Mouse (Mus musculus): ENCODE measurements around the gene Tspoap1. TPM values are rescaled to one million over a fixed set of nuclear protein-coding genes. Genes with fewer than 3 reads are reported as not detected.

The Tspoap1 gene
- polyA plus RNA-seq, 1 experiment from 2014 or later = 10.0 TPM

GRCm38 (mm10) chr11:87761806-87762701 is 1.7 kb downstream of the Tspoap1 start:
- H3K4me1 ChIP-seq (replicated peaks; ENCODE audit: control insufficient read depth, insufficient read depth, low read length) = peaks cover 6% of the 10 kb centered on the region

GRCm38 (mm10) chr11:87762702-87763385 is 2.5 kb downstream of the Tspoap1 start:
- peaks cover 6% of the 10 kb centered on the region for H3K4me1 ChIP-seq (replicated peaks; ENCODE audit: control insufficient read depth, insufficient read depth, low read length)

More at GRCm38 (mm10) chr11:87761806-87762701, 1.7 kb downstream of the Tspoap1 start:
- H3K4me3 ChIP-seq (ENCODE audit: low read depth, low read length) = peak overlapping the region; percentile 14
- H3K9ac ChIP-seq (ENCODE audit: low read depth, low read length) = peak overlapping the region; percentile 19; the same call in 1 of the 2 replicates
- H3K36me3 ChIP-seq (ENCODE audit: control insufficient read depth, insufficient read depth, low read length) = no peaks in the 10 kb centered on the region
- no peak for DNase-seq (ENCODE audit: low spot score)
- H3K27ac ChIP-seq (ENCODE audit: low read depth, low read length) = no peak overlapping the region
- H3K9me3 ChIP-seq (ENCODE audit: control insufficient read depth, low read length) = no peaks in the 10 kb centered on the region
- peak overlapping the region; percentile 29 for H3K4me2 ChIP-seq (replicated peaks; ENCODE audit: low read depth, low read length)
- WGBS = 71% methylated on average over 14 of the region's 14 CpGs
- peaks cover 55% of the 10 kb centered on the region for H3K27me3 ChIP-seq (ENCODE audit: control insufficient read depth, insufficient read depth, low read length)
- ATAC-seq (ENCODE audit: low FRiP score) = no peak

GRCm38 (mm10) chr11:87763511-87763987 is 3.2 kb downstream of the Tspoap1 start:
- Histone ChIP-seq H3K9me3 (ENCODE audit: control insufficient read depth, low read length) (no peaks in the 10 kb centered on the region), H3K4me3 (ENCODE audit: low read depth, low read length) (peak overlapping the region; percentile 43), H3K4me1 (replicated peaks; ENCODE audit: control insufficient read depth, insufficient read depth, low read length) (peaks cover 6% of the 10 kb centered on the region), H3K4me2 (replicated peaks; ENCODE audit: low read depth, low read length) (peak overlapping the region; percentile 87), H3K27me3 (ENCODE audit: control insufficient read depth, insufficient read depth, low read length) (peaks cover 55% of the 10 kb centered on the region), H3K27ac (ENCODE audit: low read depth, low read length) (no peak overlapping the region), H3K9ac (ENCODE audit: low read depth, low read length) (peak overlapping the region; percentile 56), H3K36me3 (ENCODE audit: control insufficient read depth, insufficient read depth, low read length) (no peaks in the 10 kb centered on the region)
- DNase-seq (ENCODE audit: low spot score) (peak; percentile 70), ATAC-seq (ENCODE audit: low FRiP score) (peak; percentile 70)
- WGBS = 1% methylated on average over 17 of the region's 17 CpGs

More at GRCm38 (mm10) chr11:87762702-87763385, 2.5 kb downstream of the Tspoap1 start:
- Histone ChIP-seq H3K4me3 (ENCODE audit: low read depth, low read length) (peak overlapping the region; percentile 43; the same call in 1 of the 2 replicates), H3K9me3 (ENCODE audit: control insufficient read depth, low read length) (no peaks in the 10 kb centered on the region), H3K27me3 (ENCODE audit: control insufficient read depth, insufficient read depth, low read length) (peaks cover 55% of the 10 kb centered on the region), H3K27ac (ENCODE audit: low read depth, low read length) (no peak overlapping the region), H3K4me2 (replicated peaks; ENCODE audit: low read depth, low read length) (peak overlapping the region; percentile 87), H3K9ac (ENCODE audit: low read depth, low read length) (0 out of 2 replicates have a peak overlapping the region, but pooled peaks have one; percentile 23), H3K36me3 (ENCODE audit: control insufficient read depth, insufficient read depth, low read length) (no peaks in the 10 kb centered on the region)
- 42% methylated on average over 12 of the region's 12 CpGs for WGBS
- no peak for ATAC-seq (ENCODE audit: low FRiP score)
- DNase-seq (ENCODE audit: low spot score) = peak; percentile 2

GRCm38 (mm10) chr11:87763988-87764876 is 3.9 kb downstream of the Tspoap1 start:
- H3K9ac ChIP-seq (ENCODE audit: low read depth, low read length) = peak overlapping the region; percentile 56
- peak overlapping the region; percentile 7; the same call in 1 of the 2 replicates for H3K27ac ChIP-seq (ENCODE audit: low read depth, low read length)
- peaks cover 6% of the 10 kb centered on the region for H3K4me1 ChIP-seq (replicated peaks; ENCODE audit: control insufficient read depth, insufficient read depth, low read length)
- H3K4me3 ChIP-seq (ENCODE audit: low read depth, low read length) = peak overlapping the region; percentile 43
- peak; percentile 50 for ATAC-seq (ENCODE audit: low FRiP score)
- no peaks in the 10 kb centered on the region for H3K9me3 ChIP-seq (ENCODE audit: control insufficient read depth, low read length)
- under 1% methylated on average over 63 of the region's 65 CpGs for WGBS
- H3K36me3 ChIP-seq (ENCODE audit: control insufficient read depth, insufficient read depth, low read length) = no peaks in the 10 kb centered on the region
- peak overlapping the region; percentile 87 for H3K4me2 ChIP-seq (replicated peaks; ENCODE audit: low read depth, low read length)
- peaks cover 55% of the 10 kb centered on the region for H3K27me3 ChIP-seq (ENCODE audit: control insufficient read depth, insufficient read depth, low read length)
- DNase-seq (ENCODE audit: low spot score) = peak; percentile 68

GRCm38 (mm10) chr11:87768745-87769144 is 8.4 kb downstream of the Tspoap1 start:
- 95% methylated on average over 4 of the region's 4 CpGs for WGBS
- no peak for DNase-seq (ENCODE audit: low spot score)
- Histone ChIP-seq H3K4me3 (ENCODE audit: low read depth, low read length) (no peak overlapping the region), H3K27me3 (ENCODE audit: control insufficient read depth, insufficient read depth, low read length) (peaks cover 24% of the 10 kb centered on the region), H3K36me3 (ENCODE audit: control insufficient read depth, insufficient read depth, low read length) (no peaks in the 10 kb centered on the region), H3K27ac (ENCODE audit: low read depth, low read length) (no peak overlapping the region), H3K4me2 (replicated peaks; ENCODE audit: low read depth, low read length) (no peak overlapping the region), H3K4me1 (replicated peaks; ENCODE audit: control insufficient read depth, insufficient read depth, low read length) (no peaks in the 10 kb centered on the region; the same call in 1 of the 2 replicates), H3K9ac (ENCODE audit: low read depth, low read length) (no peak overlapping the region), H3K9me3 (ENCODE audit: control insufficient read depth, low read length) (no peaks in the 10 kb centered on the region)
- no peak for ATAC-seq (ENCODE audit: low FRiP score)

- H3K9me3 ChIP-seq (ENCODE audit: control insufficient read depth, low read length) = no peaks in the 10 kb centered on the region
- no peaks in the 10 kb centered on the region for H3K36me3 ChIP-seq (ENCODE audit: control insufficient read depth, insufficient read depth, low read length)
- H3K27me3 ChIP-seq (ENCODE audit: control insufficient read depth, insufficient read depth, low read length) = peaks cover 7% of the 10 kb centered on the region
- H3K9ac ChIP-seq (ENCODE audit: low read depth, low read length) = no peak overlapping the region
- no peak overlapping the region for H3K4me3 ChIP-seq (ENCODE audit: low read depth, low read length)
- 62% methylated on average over 3 of the region's 3 CpGs for WGBS
- DNase-seq (ENCODE audit: low spot score) (peak; percentile 81), ATAC-seq (ENCODE audit: low FRiP score) (no peak)
- no peaks in the 10 kb centered on the region; the same call in 1 of the 2 replicates for H3K4me1 ChIP-seq (replicated peaks; ENCODE audit: control insufficient read depth, insufficient read depth, low read length)
- H3K27ac ChIP-seq (ENCODE audit: low read depth, low read length) = no peak overlapping the region
- H3K4me2 ChIP-seq (replicated peaks; ENCODE audit: low read depth, low read length) = no peak overlapping the region
Measured at GRCm38 (mm10) chr11:87770989-87771388, 10.6 kb downstream of the Tspoap1 start.

- ATAC-seq (ENCODE audit: low FRiP score) (no peak), DNase-seq (ENCODE audit: low spot score) (no peak)
- no peak overlapping the region for H3K9ac ChIP-seq (ENCODE audit: low read depth, low read length)
- no peaks in the 10 kb centered on the region for H3K9me3 ChIP-seq (ENCODE audit: control insufficient read depth, low read length)
- no peaks in the 10 kb centered on the region; the same call in 1 of the 2 replicates for H3K27me3 ChIP-seq (ENCODE audit: control insufficient read depth, insufficient read depth, low read length)
- H3K4me1 ChIP-seq (replicated peaks; ENCODE audit: control insufficient read depth, insufficient read depth, low read length) = no peaks in the 10 kb centered on the region; the same call in 1 of the 2 replicates
- H3K36me3 ChIP-seq (ENCODE audit: control insufficient read depth, insufficient read depth, low read length) = no peaks in the 10 kb centered on the region
- H3K4me2 ChIP-seq (replicated peaks; ENCODE audit: low read depth, low read length) = no peak overlapping the region
- no peak overlapping the region for H3K4me3 ChIP-seq (ENCODE audit: low read depth, low read length)
- WGBS = 91% methylated on average over 3 of the region's 3 CpGs
- no peak overlapping the region for H3K27ac ChIP-seq (ENCODE audit: low read depth, low read length)
Measured at GRCm38 (mm10) chr11:87772354-87772753, 12.0 kb downstream of the Tspoap1 start.

Measured in hindbrain, embryonic 11.5 days (tissue).